Mouse (Mus musculus): ENCODE data around the gene Adgrl4.

DNA sequence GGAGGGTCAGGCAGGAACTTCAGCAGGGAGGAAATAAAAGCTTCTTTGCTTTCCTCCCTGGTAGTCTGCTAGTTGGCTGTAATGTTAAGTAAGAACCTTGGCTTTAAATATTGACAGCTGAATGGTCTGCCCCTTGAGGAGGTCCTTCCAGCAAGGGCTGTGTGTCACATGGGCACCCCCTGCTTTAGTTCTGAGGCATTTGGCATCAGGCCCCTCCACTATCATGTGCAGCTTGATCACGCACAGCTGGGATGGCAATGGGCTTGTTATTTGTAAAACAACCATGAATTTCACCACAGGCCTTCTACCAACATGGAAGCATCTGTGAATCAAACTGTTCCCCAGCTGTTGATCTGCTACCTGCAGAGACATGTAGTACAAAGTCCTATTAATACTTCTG is 38.4 kb upstream of the Adgrl4 start:
- TF ChIP-seq POLR2A (IDR thresholded peaks at IDR 0.05; ENCODE audit: low read depth, low read length) = no peak
- TF ChIP-seq CTCF (IDR thresholded peaks at IDR 0.05; ENCODE audit: borderline replicate concordance, insufficient read depth, low read length) = no peak

Measured in embryonic fibroblast, embryonic 13.5 days (primary cell).